12 mouse cellular contexts compared by ENCODE assay signal in the genomic region with DNA sequence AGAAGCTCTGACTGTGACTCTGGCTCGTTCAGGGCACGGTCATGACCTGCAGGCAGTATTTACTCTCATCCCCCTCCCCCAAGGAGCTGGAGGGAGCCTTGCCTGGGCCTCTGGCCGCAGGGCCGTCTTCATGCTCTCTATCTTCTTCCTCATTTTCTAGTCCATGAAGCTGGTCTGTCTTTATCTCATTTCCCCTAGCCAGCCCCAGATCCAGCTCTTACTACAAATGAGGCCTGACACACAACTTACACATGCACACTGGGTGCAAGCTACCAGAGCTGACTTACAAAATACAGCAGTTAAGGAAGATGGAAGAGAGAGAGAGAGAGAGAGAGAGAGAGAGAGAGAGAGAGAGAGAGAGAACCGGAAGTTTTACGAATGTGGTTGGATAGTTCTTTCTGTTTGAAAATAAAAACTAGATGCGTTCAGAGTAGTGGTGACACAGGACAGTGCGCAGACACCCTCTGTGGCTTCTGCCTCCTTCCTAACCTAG. TPM values are rescaled to one million over a fixed set of nuclear protein-coding genes. Genes with fewer than 3 reads are reported as not detected.
A peak's percentile ranks its signal among the peaks of the same experiment; 100 is the strongest.
DNase-seq lines count a peak whose midpoint lies in the region; ATAC-seq and TF ChIP-seq lines count a peak whose summit lies in the region.
"Had no signal": no experiment of that assay in that cellular context is flagged by ENCODE, and none has a peak within 500 bp of the region (broad histone marks: within the 10 kb centered on the region; RNA-seq: fewer than 3 reads in every experiment).

No protein-coding gene starts in this region.

- H3K4me2 ChIP-seq in hindbrain, embryonic 13.5 days = no peak overlapping the region
- H3K4me2 ChIP-seq: forebrain, embryonic 15.5 days had no signal

- H3K4me3 ChIP-seq in G1E (ENCODE audit: low read depth, low read length) = peak overlapping the region; percentile 57; the same call in 1 of the 2 replicates
- H3K4me3 ChIP-seq in macrophage (ENCODE audit: inconsistent target) = no peak overlapping the region
- no peak overlapping the region for H3K4me3 ChIP-seq in hindbrain, embryonic 13.5 days
- H3K4me3 ChIP-seq: forebrain, embryonic 15.5 days had no signal

- peak; percentile 80 for DNase-seq in CD4-positive helper T cell, adult 2 months (ENCODE audit: low read depth, low spot score)
- peak; percentile 85 for DNase-seq in G1E (ENCODE audit: low spot score)
- no peak for DNase-seq in right cerebral cortex, postnatal 36 days (ENCODE audit: low spot score in 2 of 2)
- DNase-seq in c-Kit-positive CD71-positive TER-119-positive erythroid progenitor cells, embryonic 14.5 days (ENCODE audit: low spot score) = no peak
- DNase-seq in gastrocnemius, postnatal 10 days = no peak
- DNase-seq: thymus, postnatal 14 days had no signal

- H3K27me3 ChIP-seq in G1E (ENCODE audit: insufficient read depth, low read length) = no peaks in the 10 kb centered on the region
- peaks cover 3% of the 10 kb centered on the region for H3K27me3 ChIP-seq in hindbrain, embryonic 13.5 days
- H3K27me3 ChIP-seq: forebrain, embryonic 15.5 days had no signal

- H3K27ac ChIP-seq in macrophage = peak overlapping the region; percentile 90
- no peak overlapping the region for H3K27ac ChIP-seq in hindbrain, embryonic 13.5 days
- H3K27ac ChIP-seq: forebrain, embryonic 15.5 days had no signal

- peak; percentile 73 for ATAC-seq in G1E (ENCODE audit: extremely low read depth, insufficient number of reproducible peaks, low FRiP score, poor library complexity, severe bottlenecking)
- ATAC-seq in granulocyte monocyte progenitor cell, adult 5-6 weeks (replicated peaks; ENCODE audit: poor library complexity, severe bottlenecking) = peak; percentile 63
- no peak for ATAC-seq in hindbrain, embryonic 13.5 days (ENCODE audit: low FRiP score)
- ATAC-seq: forebrain, embryonic 15.5 days had no signal

- no peak for TF ChIP-seq CTCF in G1E (IDR thresholded peaks at IDR 0.05; ENCODE audit: low read depth, low read length)

- under 1% methylated on average over 8 of the region's 8 CpGs for WGBS in macrophage (ENCODE audit: missing documents)
- 54% methylated on average over 8 of the region's 8 CpGs for WGBS in hindbrain, embryonic 13.5 days

- H3K9ac ChIP-seq in hindbrain, embryonic 13.5 days = no peak overlapping the region
- H3K9ac ChIP-seq: forebrain, embryonic 15.5 days had no signal

- H3K4me1 ChIP-seq in G1E (ENCODE audit: insufficient read depth, low read depth, low read length) = peaks cover 98% of the 10 kb centered on the region
- H3K4me1 ChIP-seq in hindbrain, embryonic 13.5 days (replicated peaks) = peaks cover 25% of the 10 kb centered on the region

- H3K36me3 ChIP-seq in G1E (replicated peaks) = no peaks in the 10 kb centered on the region
- H3K36me3 ChIP-seq in macrophage (ENCODE audit: inconsistent target) = no peaks in the 10 kb centered on the region
- no peaks in the 10 kb centered on the region for H3K36me3 ChIP-seq in hindbrain, embryonic 13.5 days
- H3K36me3 ChIP-seq: forebrain, embryonic 15.5 days had no signal

- H3K79me2 ChIP-seq in macrophage (ENCODE audit: inconsistent target) = no peaks in the 10 kb centered on the region; the same call in 1 of the 2 replicates

- H3K9me3 ChIP-seq in G1E (replicated peaks) = no peaks in the 10 kb centered on the region
- H3K9me3 ChIP-seq in hindbrain, embryonic 13.5 days = no peaks in the 10 kb centered on the region
- H3K9me3 ChIP-seq: forebrain, embryonic 15.5 days had no signal

RNA-seq across cellular contexts. Expression of a gene that starts 10.6 kb away (rescaled TPM):
- total RNA-seq in G1E (2014; fragmentation: Nextera tagmentation) = 717 and 822 TPM in 2 replicates
- total RNA-seq in G1E (2017) = 184 and 222 TPM in 2 replicates
- polyA plus RNA-seq in G1E (2012) = 540 and 565 TPM in 2 replicates
- 561 and 568 TPM in 2 replicates for total RNA-seq in granulocyte monocyte progenitor cell, adult 5-6 weeks (2014; fragmentation: Nextera tagmentation)
- total RNA-seq in granulocyte monocyte progenitor cell, adult 5-6 weeks (2017) = 131 and 136 TPM in 2 replicates
- total RNA-seq in macrophage (2018; cell fraction: chromatin; rRNA removed) = 100 to 1,000 TPM in 20 of 26 experiments, 10 to 100 TPM in 6; 40.7 to 813 (median 353) TPM
- 1,000 to 10,000 TPM in 25 of 26 experiments, 100 to 1,000 TPM in 1; 986 to 2,150 (median 1,338) TPM for total RNA-seq in macrophage (2018; cell fraction: cytosol; rRNA removed)
- total RNA-seq in macrophage (2018; cell fraction: nucleus; rRNA removed) = 1,000 to 10,000 TPM in 13 of 26 experiments, 100 to 1,000 TPM in 13; 156 to 1,616 (median 999) TPM
- 1,448 to 1,968 TPM (median 1,759 TPM) in 3 replicates for polyA plus RNA-seq in macrophage (2018)
- 29.4 and 31.4 TPM in 2 replicates for polyA plus RNA-seq in hindbrain, embryonic 13.5 days (2015; fragmentation: Nextera tagmentation; extraction: Ambion mirVana)
- 10 to 100 TPM; 10.9 to 14.8 TPM for total RNA-seq in gastrocnemius, postnatal 10 days (2021)

RNA-seq across cellular contexts. Expression of a gene that starts 41.9 kb away (rescaled TPM):
- total RNA-seq in G1E (2014; fragmentation: Nextera tagmentation) = 0.98 TPM in 1 of 2 replicates, not detected in the other
- total RNA-seq in G1E (2017) = 0.60 and 1.1 TPM in 2 replicates
- polyA plus RNA-seq in G1E (2012) = 0.30 and 0.79 TPM in 2 replicates
- not detected in 2 replicates for total RNA-seq in granulocyte monocyte progenitor cell, adult 5-6 weeks (2014; fragmentation: Nextera tagmentation)
- total RNA-seq in granulocyte monocyte progenitor cell, adult 5-6 weeks (2017) = not detected in 2 replicates
- total RNA-seq in macrophage (2018; cell fraction: chromatin; rRNA removed) = 1 to 10 TPM in 6 of 26 experiments, under 1 TPM in 10, not detected in 10; 0.32 to 1.6 (median 0.79) TPM
- total RNA-seq in macrophage (2018; cell fraction: cytosol; rRNA removed) = under 1 TPM in 24 of 26 experiments, not detected in 2; 0.11 to 0.59 (median 0.26) TPM
- under 1 TPM in 15 of 26 experiments, not detected in 11; 0.27 to 0.96 (median 0.48) TPM for total RNA-seq in macrophage (2018; cell fraction: nucleus; rRNA removed)
- 0.07 to 0.80 TPM (median 0.16 TPM) in 3 replicates for polyA plus RNA-seq in macrophage (2018)
- polyA plus RNA-seq in hindbrain, embryonic 13.5 days (2015; fragmentation: Nextera tagmentation; extraction: Ambion mirVana) = 0.71 and 1.9 TPM in 2 replicates
- under 1 TPM in 1 of 2 experiments, not detected in 1; 0.16 TPM for total RNA-seq in gastrocnemius, postnatal 10 days (2021)
- total RNA-seq: heart, adult 8-10 months had no signal
- polyA plus RNA-seq: forebrain, embryonic 15.5 days; neural tube, embryonic 14.5 days had no signal

Comparison
In these comparisons a context has a peak if more than half of its experiments do, and no peak if none do; other contexts are left out.
1. DNase-seq: peak in CD4-positive helper T cell, adult 2 months (single experiment) and G1E (single experiment); none in right cerebral cortex, postnatal 36 days (0 of 2), c-Kit-positive CD71-positive TER-119-positive erythroid progenitor cells, embryonic 14.5 days (single experiment) and gastrocnemius, postnatal 10 days (single experiment).
2. RNA of a gene that starts 10.6 kb away (total RNA-seq): 184 to 822 TPM in G1E and 131 to 568 TPM in granulocyte monocyte progenitor cell, adult 5-6 weeks; 10.9 to 14.8 TPM in gastrocnemius, postnatal 10 days; every median in the first group is over 4 times any median in the second.